Mouse (Mus musculus) left cerebral cortex, adult 8-10 months (tissue): Measurements from ENCODE around the gene Spns2. TPM values are rescaled to one million over a fixed set of nuclear protein-coding genes. Genes with fewer than 3 reads are reported as not detected.

Experiments
- DNase-seq, 2 experiments: peaks; one replicate each; pipeline ENCODE4 v3.0.0; 2022; ENCODE audit warnings: low spot score in 2 of 2
- total RNA-seq, 4 experiments: library from RNA; stranded (reverse); gene quantifications; 2 replicates each; pipeline ENCODE4 v1.2.4; 2022

Spns2 gene
- total RNA-seq, 4 experiments from 2014 or later: 47.3 to 55.4 (median 51.1) TPM

- DNase-seq: no peak
Observed at GRCm38 (mm10) chr11:72474926-72475325, 14.8 kb downstream of the Spns2 start.

GRCm38 (mm10) chr11:72473540-72473939 lies 16.2 kb downstream of the Spns2 start:
- DNase-seq: no peak

- DNase-seq: no peak
Observed at GRCm38 (mm10) chr11:72471381-72471780, 18.3 kb downstream of the Spns2 start.

- no peak for DNase-seq
Observed at GRCm38 (mm10) chr11:72470004-72470403, 19.7 kb downstream of the Spns2 start.

GRCm38 (mm10) chr11:72469217-72469616 lies 20.5 kb downstream of the Spns2 start:
- DNase-seq: peak in 1 of 2 experiments; percentile 52

GRCm38 (mm10) chr11:72468525-72468924 lies 21.2 kb downstream of the Spns2 start:
- DNase-seq: no peak

GRCm38 (mm10) chr11:72466694-72467507 lies 22.8 kb downstream of the Spns2 start:
- DNase-seq: no peak

GRCm38 (mm10) chr11:72465978-72466693 lies 23.6 kb downstream of the Spns2 start:
- no peak for DNase-seq

GRCm38 (mm10) chr11:72464821-72465220 lies 24.9 kb downstream of the Spns2 start:
- no peak for DNase-seq

- DNase-seq: no peak
Observed at GRCm38 (mm10) chr11:72461500-72461981, 28.2 kb downstream of the Spns2 start.

- DNase-seq: no peak
Observed at GRCm38 (mm10) chr11:72458502-72458901, 31.2 kb downstream of the Spns2 start.

GRCm38 (mm10) chr11:72457995-72458496 lies 31.7 kb downstream of the Spns2 start:
- DNase-seq: no peak

- peak in 1 of 2 experiments; percentile 85 for DNase-seq
Observed at GRCm38 (mm10) chr11:72455694-72456093, 34.0 kb downstream of the Spns2 start.

- no peak for DNase-seq
Observed at GRCm38 (mm10) chr11:72453105-72453953, 36.4 kb downstream of the Spns2 start.

- no peak for DNase-seq
Observed at GRCm38 (mm10) chr11:72452140-72452665, 37.5 kb downstream of the Spns2 start.

GRCm38 (mm10) chr11:72447475-72447874 lies 42.2 kb downstream of the Spns2 start:
- DNase-seq: no peak

GRCm38 (mm10) chr11:72446311-72447105 lies 43.2 kb downstream of the Spns2 start:
- DNase-seq: peak in 1 of 2 experiments; percentile 8

- DNase-seq: peak; percentile 97 to 98
Observed at GRCm38 (mm10) chr11:72440965-72441664, 48.6 kb downstream of the Spns2 start, which contains the start of gene Mybbp1a. Gene Mybbp1a (plus strand): TSS chr11:72441355.

- DNase-seq: peak in 1 of 2 experiments; percentile 7
Observed at GRCm38 (mm10) chr11:72440597-72440964, 49.1 kb downstream of the Spns2 start.
